Mouse (Mus musculus) layer of hippocampus, postnatal 14 days (tissue): ENCODE data around the gene Tpcn2. TPM values are rescaled to one million over a fixed set of nuclear protein-coding genes. Genes with fewer than 3 reads are reported as not detected.

ENCODE experiments used
- DNase-seq, 2 experiments: peaks; one replicate each; pipeline ENCODE4 v3.0.0; 2021 to 2022; ENCODE audit warnings: low spot score in 2 of 2, mixed read lengths in 1 of 2
- total RNA-seq, 2 experiments: library from RNA; stranded (reverse); gene quantifications; 2 replicates each; pipeline ENCODE4 v1.2.3; 2021

Tpcn2 gene
- total RNA-seq, 2 experiments from 2014 or later: 5.4 to 7.2 TPM

DNA sequence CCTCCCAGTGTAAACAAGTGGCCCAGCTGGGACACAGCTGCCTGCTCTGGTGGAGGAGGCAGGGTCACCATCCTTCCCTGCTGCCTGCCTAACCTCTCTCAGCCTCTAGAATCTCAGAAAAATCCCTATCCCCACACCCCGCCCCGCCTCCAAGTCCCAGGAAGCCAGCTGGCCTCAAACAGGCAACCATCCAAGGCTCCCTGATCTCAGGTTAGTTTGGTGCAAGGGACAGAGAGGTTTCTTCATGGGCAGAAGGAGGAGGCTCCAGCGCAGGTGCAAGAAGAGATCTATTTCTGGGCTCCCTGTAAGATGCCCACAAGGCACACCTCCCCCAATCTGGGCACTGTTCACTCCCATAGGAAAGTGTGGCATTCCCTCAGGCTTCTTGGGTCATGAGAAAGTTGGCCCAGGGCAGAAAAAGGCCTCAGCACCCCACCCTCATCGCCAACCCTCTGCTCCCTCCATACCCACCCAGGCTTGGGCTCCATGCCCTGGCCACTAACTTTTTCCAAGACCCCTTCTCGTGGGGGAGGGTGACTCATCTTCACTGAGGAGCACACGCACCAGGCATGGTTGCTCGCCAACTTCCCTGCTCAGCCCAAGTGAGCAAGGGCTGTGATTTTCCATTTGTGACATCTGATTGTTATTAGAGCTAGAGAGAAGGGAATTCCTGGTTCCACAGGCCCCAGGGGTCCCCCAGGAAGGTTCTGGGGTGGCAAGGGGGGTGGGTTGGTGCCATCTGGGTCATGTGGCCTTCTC lies 15.9 kb upstream of the Tpcn2 start:
- DNase-seq: no peak

DNA sequence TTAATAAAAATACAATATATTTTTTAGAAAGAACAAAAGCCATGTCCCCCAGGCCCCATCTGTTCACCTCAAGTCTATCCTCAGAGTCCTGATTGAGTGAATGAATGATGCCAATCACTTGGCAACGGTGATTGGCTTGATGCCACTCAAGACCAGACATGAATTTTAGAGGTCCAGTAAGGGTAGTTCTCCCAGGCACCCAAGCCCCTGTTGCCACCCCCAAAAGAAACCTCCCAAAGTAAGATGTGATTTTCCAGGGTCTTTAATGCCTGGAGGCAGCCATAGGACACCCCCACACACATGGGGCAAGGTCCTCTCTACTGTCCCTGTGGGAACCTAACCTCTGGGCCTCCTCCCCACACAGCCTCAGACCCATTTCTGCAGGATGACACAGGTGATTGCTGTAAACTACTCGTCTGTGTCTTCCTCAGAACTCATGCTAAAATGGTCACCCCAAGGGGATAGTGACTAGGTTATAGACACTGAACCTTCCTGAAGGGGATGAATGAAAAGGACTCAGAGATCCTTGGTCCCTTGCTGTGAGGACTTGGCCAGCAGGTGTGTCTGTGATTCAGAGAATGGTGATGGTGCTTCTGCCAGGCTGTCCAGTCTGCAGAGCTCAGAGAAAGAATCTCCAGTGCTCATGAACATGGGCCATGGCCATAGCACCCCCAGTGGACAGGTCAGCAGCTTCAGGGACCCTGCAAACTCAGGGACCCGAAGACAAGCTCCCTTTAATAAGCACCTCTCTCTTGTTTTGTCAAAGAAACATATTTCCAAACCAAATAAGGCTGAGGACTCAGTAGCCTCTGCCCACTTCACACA lies 15.1 kb upstream of the Tpcn2 start:
- no peak for DNase-seq

- DNase-seq: no peak
Measured at GRCm38 (mm10) chr7:145293859-145294258, 10.0 kb upstream of the Tpcn2 start.

- DNase-seq: no peak
Measured at GRCm38 (mm10) chr7:145292726-145293125, 8.9 kb upstream of the Tpcn2 start.

DNA sequence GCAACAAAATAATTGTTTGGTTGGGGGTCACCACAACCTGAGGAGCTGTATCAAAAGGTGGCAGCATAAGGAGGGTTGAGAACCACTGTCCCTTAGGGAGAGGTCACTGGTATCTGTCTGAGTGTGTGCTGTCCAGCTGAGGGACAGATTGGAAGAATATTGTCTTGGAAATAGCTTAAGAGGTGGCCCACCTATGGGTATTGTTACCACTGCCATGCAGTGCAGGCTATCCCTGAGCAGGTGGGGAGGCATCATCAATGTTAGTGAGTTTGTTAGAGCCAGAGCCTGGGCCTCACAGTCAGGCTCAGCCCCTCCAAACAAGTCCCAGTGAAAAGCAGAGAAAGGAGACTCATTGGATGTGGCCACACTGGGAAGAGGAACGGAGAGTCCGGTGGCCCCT lies 8.0 kb upstream of the Tpcn2 start:
- DNase-seq: no peak

GRCm38 (mm10) chr7:145289302-145289701 lies 5.5 kb upstream of the Tpcn2 start:
- DNase-seq: peak in 1 of 2 experiments; percentile 22

GRCm38 (mm10) chr7:145287410-145287809 lies 3.6 kb upstream of the Tpcn2 start:
- no peak for DNase-seq

DNA sequence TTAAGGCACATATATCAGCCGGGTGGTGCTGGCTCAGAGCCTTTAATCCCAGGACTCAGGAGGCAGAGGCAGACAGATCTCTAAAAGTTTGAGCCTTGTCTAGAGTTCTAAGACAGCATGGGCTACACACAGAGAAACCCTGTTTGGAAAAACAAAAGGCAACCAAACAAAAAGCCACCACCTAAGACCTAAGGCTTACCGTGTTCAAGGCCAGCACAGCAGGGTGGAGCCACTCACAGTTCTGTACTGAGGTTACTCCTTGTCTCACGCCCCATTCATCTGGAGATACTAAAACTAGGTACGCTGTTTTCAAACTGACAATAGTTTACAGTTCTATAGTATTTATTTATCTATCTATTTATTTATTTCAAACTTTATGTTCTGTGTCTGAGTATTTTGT lies 1.7 kb upstream of the Tpcn2 start:
- no peak for DNase-seq

- DNase-seq: no peak
Measured at GRCm38 (mm10) chr7:145284293-145284692, 482 bp upstream of the Tpcn2 start.

DNA sequence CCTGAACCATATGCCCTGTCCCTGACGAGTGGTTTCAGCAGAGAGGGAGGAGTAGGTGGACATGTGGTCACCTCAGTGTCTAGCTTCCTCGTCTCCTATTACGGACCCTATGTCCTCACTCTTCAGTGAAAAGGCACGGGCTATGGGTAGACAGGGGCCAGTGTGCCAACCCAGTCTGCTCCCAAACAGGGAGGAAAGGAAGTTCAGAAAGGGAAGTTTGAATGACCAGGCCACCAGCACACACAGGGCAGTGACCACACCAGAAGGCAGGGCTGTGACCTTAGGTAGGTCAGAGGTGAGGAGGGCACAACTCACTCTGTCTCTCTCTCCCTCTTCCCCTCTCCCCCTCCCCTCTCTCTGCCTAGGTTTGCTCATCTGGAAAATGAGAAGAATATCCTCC lies 770 bp downstream of the Tpcn2 start:
- DNase-seq: no peak

DNA sequence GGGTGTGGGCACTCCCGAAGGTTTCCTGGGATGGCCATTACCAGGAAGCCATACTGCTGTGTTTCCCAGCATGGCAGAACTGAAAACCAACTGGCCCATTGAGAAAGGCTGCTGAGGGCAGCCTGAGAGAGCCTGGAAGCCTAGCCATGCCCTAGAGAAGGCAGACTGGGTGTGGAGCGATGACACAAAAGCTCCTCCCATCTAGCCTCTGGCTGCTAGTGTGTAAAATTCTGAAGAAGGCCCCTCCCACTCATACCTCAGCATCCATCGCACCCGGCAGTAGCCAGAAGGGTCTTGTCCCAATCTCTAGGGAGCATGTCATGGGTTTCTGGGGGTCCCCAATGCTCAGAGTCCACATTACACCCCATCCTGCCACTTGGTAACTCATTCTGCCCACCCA lies 2.4 kb downstream of the Tpcn2 start:
- DNase-seq: no peak

- DNase-seq: no peak
Measured at GRCm38 (mm10) chr7:145275488-145275887, 8.3 kb downstream of the Tpcn2 start.

DNA sequence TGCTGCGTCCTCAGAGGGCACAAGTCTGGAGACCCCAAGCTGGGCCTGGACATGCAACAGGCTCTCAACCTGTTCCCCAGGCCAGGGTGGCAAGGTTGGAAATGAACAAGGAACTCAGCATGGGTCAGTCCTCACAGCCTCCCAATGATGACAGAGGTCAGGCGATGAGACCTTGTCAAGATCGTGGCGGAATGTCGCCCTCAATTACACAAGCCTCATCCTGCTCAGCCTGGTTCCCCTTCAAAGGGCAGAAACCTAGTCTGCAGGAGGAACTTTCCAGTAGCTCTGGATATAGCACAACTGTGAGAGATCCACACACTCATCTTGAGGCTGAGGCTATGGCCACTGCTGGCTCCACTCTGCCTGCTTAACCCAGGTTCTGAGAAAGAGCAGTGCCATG lies 12.9 kb downstream of the Tpcn2 start:
- DNase-seq: no peak

DNA sequence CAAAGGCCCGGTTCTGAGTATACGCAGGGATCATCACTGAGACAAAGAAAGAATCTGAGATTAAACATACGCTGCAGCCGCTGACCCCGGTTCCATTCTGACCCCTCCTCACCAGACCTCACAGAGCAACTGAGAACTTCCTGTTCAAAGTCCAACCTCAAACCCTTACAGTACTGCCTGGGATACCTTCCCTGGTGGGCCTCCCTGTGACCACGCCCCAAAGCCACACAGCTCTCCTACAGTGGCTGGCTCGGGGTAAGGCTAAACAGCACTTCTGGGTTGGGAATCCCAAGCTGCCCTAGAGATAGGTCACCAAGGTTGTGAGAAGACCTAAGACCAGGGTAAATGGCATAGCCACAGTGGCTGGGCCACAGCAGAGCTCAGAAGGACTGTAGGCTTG lies 14.9 kb downstream of the Tpcn2 start:
- no peak for DNase-seq

DNA sequence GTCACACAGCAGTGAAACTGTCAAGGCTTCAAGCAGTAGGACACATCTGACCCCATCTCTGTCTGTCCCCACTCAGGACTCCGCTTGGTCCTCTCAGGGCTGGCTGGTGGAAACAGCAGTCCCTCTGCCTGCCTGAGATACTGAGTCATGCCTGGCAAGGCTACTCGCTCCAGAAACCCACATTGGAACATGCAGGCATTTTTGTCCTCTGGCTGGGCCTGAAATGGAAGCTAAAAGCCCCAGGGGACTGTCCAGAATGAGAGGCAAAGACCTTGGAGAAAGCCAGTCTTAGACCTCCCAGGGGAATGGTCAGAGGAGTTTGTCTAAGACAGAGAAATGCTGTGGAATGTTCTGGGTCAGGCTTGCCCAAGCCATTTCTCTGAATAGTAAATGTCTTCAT lies 17.8 kb downstream of the Tpcn2 start:
- no peak for DNase-seq

DNA sequence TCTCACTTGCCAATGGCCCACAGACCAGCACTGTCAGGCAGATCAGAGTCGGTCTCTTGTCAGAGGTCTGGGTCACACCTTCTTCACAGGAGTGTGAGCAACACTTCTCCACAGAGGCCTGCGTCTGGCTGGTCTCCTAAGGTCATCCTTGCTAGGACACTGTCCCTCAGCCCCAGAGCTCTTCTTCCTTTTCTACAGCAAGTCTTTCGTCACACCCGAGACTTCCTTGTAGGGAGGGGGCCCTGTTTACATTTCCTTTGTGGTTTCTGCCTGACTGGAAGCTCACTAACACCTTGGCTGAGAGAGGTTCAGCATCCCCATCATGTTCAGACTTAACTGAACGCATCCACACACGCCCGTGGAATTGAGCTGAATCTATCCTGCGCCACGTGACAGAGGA lies 19.6 kb downstream of the Tpcn2 start:
- DNase-seq: no peak

DNA sequence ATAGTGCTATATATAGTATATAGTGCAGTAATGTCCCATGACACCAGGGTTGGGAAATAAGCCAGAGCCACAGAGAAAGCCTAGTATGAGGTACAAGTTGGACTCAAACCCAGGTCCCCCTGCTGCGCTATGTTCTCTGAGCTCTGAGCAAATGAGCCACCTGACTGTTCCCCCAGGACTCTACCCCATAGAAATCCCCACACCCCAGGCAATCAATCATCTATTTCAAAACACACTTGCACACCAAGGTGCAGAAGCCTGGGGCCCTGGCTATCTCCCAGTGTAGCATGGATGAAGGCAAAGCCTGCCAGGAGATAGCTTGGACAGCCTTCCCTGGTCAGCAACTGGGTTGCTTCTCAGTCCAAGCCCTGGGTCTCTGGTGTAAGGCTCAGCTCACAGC lies 27.7 kb downstream of the Tpcn2 start:
- DNase-seq: no peak

GRCm38 (mm10) chr7:145253986-145254630 lies 29.7 kb downstream of the Tpcn2 start:
- no peak for DNase-seq

GRCm38 (mm10) chr7:145252715-145253476 lies 30.9 kb downstream of the Tpcn2 start:
- DNase-seq: peak; percentile 71 to 84

- DNase-seq: no peak
Measured at GRCm38 (mm10) chr7:145250225-145250624, 33.6 kb downstream of the Tpcn2 start.

DNA sequence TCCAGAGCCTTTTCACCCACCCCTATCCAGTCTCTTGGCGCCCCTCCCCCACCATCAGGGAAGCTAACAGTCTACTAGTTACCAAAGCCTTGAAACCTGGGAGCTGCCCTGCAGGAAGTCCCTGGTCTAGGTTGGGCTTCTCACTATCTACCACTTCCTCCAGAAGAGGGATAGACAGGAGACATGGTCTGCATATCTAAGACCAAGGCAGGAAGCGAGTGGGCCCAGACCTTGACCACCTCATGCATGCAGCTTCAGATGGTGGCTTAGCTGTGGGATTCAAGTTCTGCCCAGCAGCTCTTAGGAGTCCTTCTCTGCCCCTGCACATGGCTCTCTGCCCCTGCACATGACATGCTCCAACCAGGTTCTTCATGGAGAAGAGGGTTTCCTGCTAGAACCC lies 34.9 kb downstream of the Tpcn2 start:
- no peak for DNase-seq
